Mouse (Mus musculus) 416B (cell line): ENCODE measurements around the gene Ghitm.

Experiments used
- DNase-seq: peaks from one replicate; pipeline ENCODE4 v3.0.0; 2011; ENCODE audit warnings: low read depth

Ghitm gene

GRCm38 (mm10) chr14:37102484-37102883, 32.6 kb downstream of the Ghitm start:
- no peak for DNase-seq

- no peak for DNase-seq
Observed at GRCm38 (mm10) chr14:37101531-37101930, 33.5 kb downstream of the Ghitm start.

GRCm38 (mm10) chr14:37097956-37098530, 37.0 kb downstream of the Ghitm start, which contains the start of gene Cdhr1:
Cdhr1 (minus strand) TSS chr14:37098347.
- no peak for DNase-seq

- DNase-seq: no peak
Observed at GRCm38 (mm10) chr14:37095556-37095955, 39.5 kb downstream of the Ghitm start.

- DNase-seq: no peak
Observed at GRCm38 (mm10) chr14:37094436-37094835, 40.6 kb downstream of the Ghitm start.

GRCm38 (mm10) chr14:37083755-37084154, 51.3 kb downstream of the Ghitm start:
- DNase-seq: no peak

GRCm38 (mm10) chr14:37080724-37081123, 54.3 kb downstream of the Ghitm start:
- DNase-seq: no peak
